Mouse (Mus musculus) small intestine, adult 2 months (tissue): ENCODE results near the gene Snupn. TPM values are rescaled to one million over a fixed set of nuclear protein-coding genes. Genes with fewer than 3 reads are reported as not detected.

Experiments
- H3K27ac ChIP-seq: fragments of 200-500 bp; 2 replicates; pipeline ENCODE4 v1.5.1; 2012; ENCODE audit warnings: low read depth, low read length, control low read depth, inconsistent platforms; ENCODE audit not compliant: insufficient read depth
- H3K27me3 ChIP-seq: fragments of 200-500 bp; 2 replicates; pipeline ENCODE4 v1.6.1; 2012; ENCODE audit warnings: mild to moderate bottlenecking, moderate library complexity, low read length, inconsistent platforms; ENCODE audit not compliant: control insufficient read depth, insufficient read depth
- H3K36me3 ChIP-seq: fragments of 200-500 bp; 2 replicates; pipeline ENCODE4 v1.6.1; 2012; ENCODE audit warnings: mild to moderate bottlenecking, low read length, control low read depth, inconsistent platforms; ENCODE audit not compliant: control insufficient read depth, insufficient read depth
- H3K4me1 ChIP-seq: fragments of 200-500 bp; 2 replicates; pipeline ENCODE4 v1.6.1; 2012; ENCODE audit warnings: low read length, inconsistent platforms, mixed read lengths; ENCODE audit not compliant: control insufficient read depth, insufficient read depth, insufficient read length
- H3K4me3 ChIP-seq: fragments of 200-500 bp; 2 replicates; pipeline ENCODE4 v1.5.1; 2012; ENCODE audit warnings: low read depth, mild to moderate bottlenecking, control low read depth, inconsistent platforms, low read length, moderate library complexity
- CTCF ChIP-seq: fragments of 200-500 bp; IDR thresholded peaks from 2 replicates; pipeline ENCODE4 v1.5.1; 2012; ENCODE audit warnings: low read depth, mild to moderate bottlenecking, control low read depth, inconsistent platforms, low read length, moderate library complexity, mixed read lengths; ENCODE audit not compliant: insufficient replicate concordance, insufficient read length; ENCODE audit errors: extremely low read depth
- POLR2A ChIP-seq: fragments of 200-500 bp; IDR thresholded peaks from 2 replicates; pipeline ENCODE4 v1.6.1; 2012; ENCODE audit warnings: low read depth, mild to moderate bottlenecking, control low read depth, inconsistent platforms, low read length, moderate library complexity
- WGBS: fragments of 180-500 bp; shearing (Covaris S2); methylation state at CpG from one replicate; pipeline ENCODE4 v1.1.7; 2018; 5-methylcytosine and 5-hydroxymethylcytosine counted together
- polyA plus RNA-seq: library from polyadenylated mRNA; depleted of rRNA; stranded (reverse); fragments of >200 nt; gene quantifications from 2 replicates; pipeline ENCODE4 v1.2.3, GENCODE M21; 2012

Gene Snupn
- polyA plus RNA-seq, 1 experiment = 2.0 TPM

GRCm38 (mm10) chr9:56915116-56915515 is 35.6 kb upstream of the Snupn start:
- Histone ChIP-seq H3K4me1 (no peaks in the 10 kb centered on the region), H3K27me3 (no peaks in the 10 kb centered on the region), H3K27ac (no peak overlapping the region), H3K36me3 (no peaks in the 10 kb centered on the region; the same call in 1 of the 2 replicates), H3K4me3 (no peak overlapping the region)
- TF ChIP-seq POLR2A (no peak), CTCF (no peak)
- 75% methylated on average over 1 of the region's 1 CpGs for WGBS

- Histone ChIP-seq H3K36me3 (no peaks in the 10 kb centered on the region; the same call in 1 of the 2 replicates), H3K4me1 (no peaks in the 10 kb centered on the region), H3K4me3 (no peak overlapping the region), H3K27me3 (no peaks in the 10 kb centered on the region), H3K27ac (no peak overlapping the region)
- TF ChIP-seq CTCF (no peak), POLR2A (no peak)
- WGBS = 72% methylated on average over 5 of the region's 5 CpGs
Measured at GRCm38 (mm10) chr9:56915695-56916410, 34.8 kb upstream of the Snupn start.

GRCm38 (mm10) chr9:56917131-56917530 is 33.5 kb upstream of the Snupn start:
- H3K4me1 ChIP-seq = no peaks in the 10 kb centered on the region
- 94% methylated on average over 2 of the region's 2 CpGs for WGBS

DNA sequence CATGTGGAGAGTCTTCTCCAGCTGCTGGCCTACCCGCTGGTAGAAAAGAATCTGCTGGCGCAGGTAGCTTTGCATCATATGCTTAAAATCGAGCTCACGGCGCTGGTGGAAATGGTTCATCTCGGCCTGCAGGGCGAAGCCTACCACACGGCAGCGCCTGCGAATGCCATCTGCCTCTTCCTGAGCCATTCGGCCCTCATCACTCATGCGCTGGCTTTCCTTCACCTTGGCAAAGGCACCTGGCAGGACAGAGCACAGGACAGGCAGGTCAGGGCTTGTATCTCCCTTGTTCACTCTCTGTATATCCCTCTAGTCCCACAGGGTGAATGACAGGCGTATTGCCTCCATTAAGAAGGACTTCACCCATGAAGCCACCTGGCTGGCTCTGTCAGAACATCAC is 32.2 kb upstream of the Snupn start:
- no peak overlapping the region for H3K4me3 ChIP-seq
- no peaks in the 10 kb centered on the region for H3K27me3 ChIP-seq
- H3K4me1 ChIP-seq = no peaks in the 10 kb centered on the region
- H3K36me3 ChIP-seq = no peaks in the 10 kb centered on the region; the same call in none of the 2 replicates
- no peak overlapping the region for H3K27ac ChIP-seq
- TF ChIP-seq CTCF (no peak), POLR2A (no peak)
- 95% methylated on average over 13 of the region's 13 CpGs for WGBS

More at GRCm38 (mm10) chr9:56917131-56917530, 33.5 kb upstream of the Snupn start:
- Histone ChIP-seq H3K27me3 (no peaks in the 10 kb centered on the region), H3K27ac (no peak overlapping the region), H3K36me3 (no peaks in the 10 kb centered on the region; the same call in none of the 2 replicates), H3K4me3 (no peak overlapping the region)
- no peak for TF ChIP-seq POLR2A
- no peak for TF ChIP-seq CTCF

- no peak for TF ChIP-seq CTCF
- no peak for TF ChIP-seq POLR2A
- no peaks in the 10 kb centered on the region for H3K27me3 ChIP-seq
- H3K36me3 ChIP-seq = no peaks in the 10 kb centered on the region; the same call in 1 of the 2 replicates
- no peak overlapping the region for H3K27ac ChIP-seq
- WGBS = 85% methylated on average over 4 of the region's 4 CpGs
- H3K4me1 ChIP-seq = peaks cover 11% of the 10 kb centered on the region
- H3K4me3 ChIP-seq = no peak overlapping the region
Measured at GRCm38 (mm10) chr9:56922746-56923145, 27.9 kb upstream of the Snupn start.

- H3K27me3 ChIP-seq = no peaks in the 10 kb centered on the region
- H3K4me3 ChIP-seq = peak overlapping the region; percentile 35
- TF ChIP-seq CTCF (no peak), POLR2A (no peak)
- no peaks in the 10 kb centered on the region; the same call in 1 of the 2 replicates for H3K36me3 ChIP-seq
- peak overlapping the region; percentile 18 for H3K27ac ChIP-seq
- 52% methylated on average over 8 of the region's 8 CpGs for WGBS
- H3K4me1 ChIP-seq = peaks cover 11% of the 10 kb centered on the region
Measured at GRCm38 (mm10) chr9:56923841-56924650, 26.6 kb upstream of the Snupn start.

- H3K4me1 ChIP-seq = peaks cover 11% of the 10 kb centered on the region
- H3K4me3 ChIP-seq = peak overlapping the region; percentile 35
- H3K36me3 ChIP-seq = no peaks in the 10 kb centered on the region; the same call in 1 of the 2 replicates
- 23% methylated on average over 7 of the region's 7 CpGs for WGBS
- H3K27ac ChIP-seq = peak overlapping the region; percentile 18
- TF ChIP-seq CTCF = no peak
- TF ChIP-seq POLR2A = no peak
- H3K27me3 ChIP-seq = no peaks in the 10 kb centered on the region
Measured at GRCm38 (mm10) chr9:56924651-56925027, 26.0 kb upstream of the Snupn start.
